In genomic region chr4:144997887-144998658, GRCm38 (mm10) we compare ENCODE assay signal across 9 mouse cellular contexts.
DNase-seq lines count a peak whose midpoint lies in the region; ATAC-seq lines count a peak whose summit lies in the region.
"Had no signal": no experiment of that assay in that cellular context is flagged by ENCODE, and none has a peak within 500 bp of the region (broad histone marks: within the 10 kb centered on the region; RNA-seq: fewer than 3 reads in every experiment).

No protein-coding gene starts in this region.

- H3K4me1 ChIP-seq in liver, embryonic 15.5 days (replicated peaks) = peaks cover 58% of the 10 kb centered on the region

- H3K27me3 ChIP-seq in liver, embryonic 15.5 days = no peaks in the 10 kb centered on the region

- 0 out of 2 replicates have a peak, but pooled peaks cover 8% of the 10 kb centered on the region for H3K36me3 ChIP-seq in liver, embryonic 15.5 days (replicated peaks)

- H3K9ac ChIP-seq in liver, embryonic 15.5 days = no peak overlapping the region

- H3K4me3 ChIP-seq in liver, embryonic 15.5 days (replicated peaks) = no peak overlapping the region
- H3K4me3 ChIP-seq: layer of hippocampus, adult 2 months had no signal

- 35% methylated on average over 3 of the region's 3 CpGs for WGBS in liver, embryonic 15.5 days (ENCODE audit: insufficient replicate concordance)

- no peaks in the 10 kb centered on the region for H3K9me3 ChIP-seq in liver, embryonic 15.5 days (replicated peaks)

- 0 out of 2 replicates have a peak overlapping the region, but pooled peaks have one; percentile 10 for H3K27ac ChIP-seq in liver, embryonic 15.5 days (replicated peaks)
- H3K27ac ChIP-seq: layer of hippocampus, adult 2 months had no signal

- peak; percentile 39 for ATAC-seq in erythroid progenitor cell, adult 5-6 weeks (replicated peaks; ENCODE audit: low FRiP score, poor library complexity, severe bottlenecking)
- ATAC-seq in liver, embryonic 15.5 days (ENCODE audit: insufficient read depth) = no peak

- intact Hi-C loops in left cerebral cortex, postnatal 4 days (cut with DNase I) = no loop called here
- intact Hi-C loops in left cerebral cortex, postnatal 25 days (cut with DNase I) = no loop called here

- DNase-seq in 416B (ENCODE audit: low read depth) (peak; percentile 90), MN1 (ENCODE audit: low spot score) (peak; percentile 11)
- DNase-seq in ovary, postnatal 10 days (ENCODE audit: low spot score) = no peak
- DNase-seq in left cerebral cortex, postnatal 4 days = no peak
- DNase-seq in left cerebral cortex, postnatal 25 days (ENCODE audit: low spot score in 2 of 2) = no peak
- no peak for DNase-seq in right cerebral cortex, postnatal 14 days

- no peak overlapping the region for H3K4me2 ChIP-seq in liver, embryonic 15.5 days

Comparison
In these comparisons a context has a peak if more than half of its experiments do, and no peak if none do; other contexts are left out.
1. DNase-seq: peak in 416B (single experiment) and MN1 (single experiment); none in ovary, postnatal 10 days (single experiment), left cerebral cortex, postnatal 4 days (single experiment), left cerebral cortex, postnatal 25 days (0 of 2) and right cerebral cortex, postnatal 14 days (single experiment).